Mouse (Mus musculus) myocyte (in vitro differentiated cells): ENCODE data around the gene AU018091. TPM values are rescaled to one million over a fixed set of nuclear protein-coding genes. Genes with fewer than 3 reads are reported as not detected.

Source experiments
- H3K27me3 ChIP-seq: one replicate; pipeline ENCODE4 v1.6.1; 2011; ENCODE audit not compliant: control insufficient read depth, insufficient read depth, insufficient read length
- H3K36me3 ChIP-seq: one replicate; pipeline ENCODE4 v1.6.1; 2011; ENCODE audit not compliant: control insufficient read depth, insufficient read depth
- H3K4me2 ChIP-seq: one replicate; pipeline ENCODE4 v1.6.1; 2011; ENCODE audit warnings: low read depth, control low read depth
- H3K4me3 ChIP-seq: one replicate; pipeline ENCODE4 v1.5.1; 2011; ENCODE audit warnings: mild to moderate bottlenecking, control low read depth, moderate library complexity
- H3K79me2 ChIP-seq: one replicate; pipeline ENCODE4 v1.6.1; 2011; ENCODE audit not compliant: control insufficient read depth, insufficient read depth
- H3ac ChIP-seq: one replicate; pipeline ENCODE4 v1.6.1; 2011; ENCODE audit not compliant: control insufficient read depth, insufficient read length
- CEBPB ChIP-seq: IDR thresholded peaks from 2 replicates; pipeline ENCODE4 v1.6.1; 2011; ENCODE audit warnings: mild to moderate bottlenecking, moderate library complexity; ENCODE audit not compliant: poor library complexity, insufficient read depth, severe bottlenecking
- E2F4 ChIP-seq: IDR thresholded peaks from one replicate; pipeline ENCODE4 v1.6.1; 2011; ENCODE audit warnings: mild to moderate bottlenecking, control low read depth, moderate library complexity; ENCODE audit not compliant: insufficient read depth
- MAX ChIP-seq: IDR thresholded peaks from one replicate; pipeline ENCODE4 v1.6.1; 2011; ENCODE audit warnings: low read depth, mild to moderate bottlenecking, control low read depth
- MYOD1 ChIP-seq, 3 experiments: IDR thresholded peaks; one replicate each; pipeline ENCODE4 v1.6.1; 2011; ENCODE audit warnings: control low read depth in 2 of 3, low read depth in 2 of 3, mild to moderate bottlenecking in 2 of 3, moderate library complexity in 1 of 3; ENCODE audit not compliant: insufficient read length in 2 of 3, control insufficient read depth in 1 of 3
- MYOG ChIP-seq, 3 experiments: IDR thresholded peaks; one replicate each; pipeline ENCODE4 v1.6.1; 2011; ENCODE audit warnings: control low read depth in 2 of 3, low read depth in 2 of 3, mild to moderate bottlenecking in 2 of 3; ENCODE audit not compliant: insufficient read length in 2 of 3, control insufficient read depth in 1 of 3, insufficient read depth in 1 of 3
- POLR2A ChIP-seq: IDR thresholded peaks from one replicate; pipeline ENCODE4 v1.6.1; 2011; ENCODE audit warnings: low read depth, mild to moderate bottlenecking, control low read depth, moderate library complexity; ENCODE audit not compliant: insufficient read length
- POLR2AphosphoS2 ChIP-seq: IDR thresholded peaks from one replicate; pipeline ENCODE4 v1.6.1; 2011; ENCODE audit warnings: low read depth, control low read depth; ENCODE audit not compliant: insufficient read length
- REST ChIP-seq: IDR thresholded peaks from one replicate; pipeline ENCODE4 v1.6.1; 2011; ENCODE audit warnings: mild to moderate bottlenecking, control low read depth, moderate library complexity; ENCODE audit not compliant: insufficient read depth, insufficient read length
- SRF ChIP-seq: IDR thresholded peaks from one replicate; pipeline ENCODE4 v1.6.1; 2011; ENCODE audit warnings: low read depth; ENCODE audit not compliant: control insufficient read depth, insufficient read length
- TCF12 ChIP-seq: IDR thresholded peaks from one replicate; pipeline ENCODE4 v1.6.1; 2011; ENCODE audit warnings: mild to moderate bottlenecking, control low read depth; ENCODE audit not compliant: poor library complexity, insufficient read depth, severe bottlenecking
- TCF3 ChIP-seq: IDR thresholded peaks from one replicate; pipeline ENCODE4 v1.6.1; 2011; ENCODE audit warnings: low read depth, control low read depth; ENCODE audit not compliant: insufficient read length
- USF1 ChIP-seq: IDR thresholded peaks from one replicate; pipeline ENCODE4 v1.6.1; 2011; ENCODE audit warnings: low read depth, mild to moderate bottlenecking, control low read depth, moderate library complexity
- polyA plus RNA-seq: library from polyadenylated mRNA; unstranded; fragments of >200 nt; fragmentation: generic; extraction: Trizol; gene quantifications from one replicate; pipeline ENCODE4 v1.2.1, GENCODE M21; 2012; ENCODE audit warnings: missing spikeins

AU018091 gene
- polyA plus RNA-seq, 1 experiment: 0.71 TPM

DNA sequence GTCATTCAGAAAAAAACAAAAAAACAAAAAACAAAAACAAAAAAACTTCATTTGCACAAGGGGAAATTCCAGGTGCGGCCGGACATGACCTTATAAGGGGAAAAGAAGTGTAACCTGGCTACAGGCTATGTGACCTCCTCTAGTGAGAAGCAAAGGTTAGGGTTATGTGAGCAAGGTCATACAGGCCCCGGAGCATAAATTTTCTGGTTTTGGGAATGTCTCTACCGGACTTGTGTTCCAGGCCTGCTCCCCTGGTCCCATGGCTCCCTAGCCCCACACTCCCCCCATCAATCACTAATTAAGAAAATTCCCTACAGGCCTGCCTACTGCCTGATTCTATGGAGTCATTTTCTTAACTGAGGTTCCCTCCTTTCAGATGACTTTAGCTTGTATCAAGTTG is 2.7 kb downstream of the AU018091 start:
- Histone ChIP-seq H3K79me2 (no peaks in the 10 kb centered on the region), H3K4me3 (no peak overlapping the region), H3K36me3 (no peaks in the 10 kb centered on the region), H3K27me3 (no peaks in the 10 kb centered on the region), H3ac (no peak overlapping the region), H3K4me2 (no peak overlapping the region)
- TF ChIP-seq TCF3 (no peak), MAX (no peak), USF1 (no peak)

DNA sequence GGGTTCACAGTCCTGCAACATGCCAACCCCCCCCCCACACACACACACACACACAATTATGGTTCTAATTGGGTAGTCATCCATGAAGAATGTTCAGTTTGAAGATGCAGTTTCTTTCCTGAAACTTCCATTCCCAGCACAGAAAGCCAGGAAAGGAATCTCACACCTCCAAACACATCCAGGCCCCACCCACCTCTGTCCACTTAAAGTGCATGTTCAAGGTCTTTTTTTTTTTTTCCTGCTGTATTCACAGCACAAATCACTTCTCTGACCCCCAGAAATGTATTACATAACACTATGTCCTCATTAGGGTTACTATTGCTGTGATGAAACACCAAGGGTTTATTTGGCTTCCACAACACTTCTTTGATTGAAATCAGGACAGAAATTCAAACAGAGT is 4.0 kb downstream of the AU018091 start:
- no peak overlapping the region for H3K4me2 ChIP-seq
- no peak overlapping the region for H3ac ChIP-seq
- H3K4me3 ChIP-seq: no peak overlapping the region
- no peaks in the 10 kb centered on the region for H3K36me3 ChIP-seq
- TF ChIP-seq POLR2AphosphoS2: no peak
- no peak for TF ChIP-seq TCF12
- no peak for TF ChIP-seq MYOG (IDR thresholded peaks at IDR 0.05; ENCODE audit: control insufficient read depth in 1 of 3, insufficient read depth in 1 of 3, insufficient read length in 2 of 3, low read depth in 2 of 3)
- no peak for TF ChIP-seq USF1
- TF ChIP-seq SRF: no peak
- TF ChIP-seq MYOD1 (IDR thresholded peaks at IDR 0.05; ENCODE audit: control insufficient read depth in 1 of 3, insufficient read length in 2 of 3, low read depth in 2 of 3): no peak
- TF ChIP-seq POLR2A: no peak
- TF ChIP-seq E2F4: no peak
- TF ChIP-seq REST: no peak
- TF ChIP-seq MAX: no peak
- TF ChIP-seq CEBPB: no peak
- no peak for TF ChIP-seq TCF3
- no peaks in the 10 kb centered on the region for H3K79me2 ChIP-seq
- H3K27me3 ChIP-seq: no peaks in the 10 kb centered on the region

DNA sequence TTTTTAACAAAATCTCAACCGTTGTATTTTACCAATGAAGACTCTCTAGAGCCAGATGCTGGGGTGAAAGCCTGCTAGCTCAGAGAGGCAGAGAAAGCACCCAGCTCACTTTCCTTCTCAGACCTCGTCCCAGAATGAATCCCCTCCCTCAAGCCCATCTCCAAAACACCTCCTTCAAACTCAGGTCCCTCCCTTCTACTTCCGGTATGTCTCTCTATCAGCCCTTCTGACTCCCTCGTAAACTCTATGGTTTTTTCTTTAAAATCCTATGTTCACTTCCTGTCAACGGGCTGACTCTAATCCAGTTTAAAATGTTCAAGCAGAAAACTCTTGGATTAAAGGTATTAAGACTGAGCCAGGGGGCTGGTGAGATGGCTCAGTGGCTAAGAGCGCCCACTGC is 4.6 kb downstream of the AU018091 start:
- TF ChIP-seq MYOD1 (IDR thresholded peaks at IDR 0.05; ENCODE audit: control insufficient read depth in 1 of 3, insufficient read length in 2 of 3, low read depth in 2 of 3): no peak
- TF ChIP-seq REST: no peak
- no peak for TF ChIP-seq MYOG (IDR thresholded peaks at IDR 0.05; ENCODE audit: control insufficient read depth in 1 of 3, insufficient read depth in 1 of 3, insufficient read length in 2 of 3, low read depth in 2 of 3)
- no peak for TF ChIP-seq POLR2A
- no peak for TF ChIP-seq E2F4
- no peak for TF ChIP-seq POLR2AphosphoS2
- TF ChIP-seq TCF12: no peak
- TF ChIP-seq MAX: no peak
- no peak for TF ChIP-seq TCF3
- TF ChIP-seq CEBPB: no peak
- no peak for TF ChIP-seq USF1
- TF ChIP-seq SRF: no peak
- Histone ChIP-seq H3K36me3 (no peaks in the 10 kb centered on the region), H3K4me2 (no peak overlapping the region), H3K27me3 (no peaks in the 10 kb centered on the region), H3ac (no peak overlapping the region), H3K79me2 (no peaks in the 10 kb centered on the region), H3K4me3 (no peak overlapping the region)

DNA sequence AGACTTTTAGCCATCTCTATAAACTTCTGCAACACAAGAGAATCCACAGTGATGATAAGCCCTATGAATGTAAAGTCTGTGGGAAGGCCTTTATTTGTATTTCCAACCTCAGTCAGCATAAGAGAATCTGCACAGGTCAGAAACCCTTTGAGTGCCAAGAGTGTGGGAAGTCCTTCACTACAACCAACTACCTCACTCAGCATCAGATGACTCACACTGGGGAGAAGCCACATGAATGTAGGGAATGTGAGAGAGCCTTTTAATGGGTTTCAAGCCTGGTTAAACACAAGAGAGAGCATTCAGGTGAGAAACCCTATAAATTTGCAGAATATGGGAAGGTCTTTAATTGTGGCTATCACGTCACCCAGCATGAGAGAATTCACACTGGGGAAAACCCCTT is 18.6 kb downstream of the AU018091 start:
- no peaks in the 10 kb centered on the region for H3K36me3 ChIP-seq
- TF ChIP-seq MYOG (IDR thresholded peaks at IDR 0.05; ENCODE audit: control insufficient read depth in 1 of 3, insufficient read depth in 1 of 3, insufficient read length in 2 of 3, low read depth in 2 of 3): no peak
- no peak for TF ChIP-seq TCF3
- no peak for TF ChIP-seq USF1
- TF ChIP-seq POLR2A: no peak
- no peak for TF ChIP-seq REST
- TF ChIP-seq SRF: no peak
- TF ChIP-seq MAX: no peak
- TF ChIP-seq CEBPB: no peak
- no peaks in the 10 kb centered on the region for H3K79me2 ChIP-seq
- no peaks in the 10 kb centered on the region for H3K27me3 ChIP-seq
- no peak overlapping the region for H3K4me3 ChIP-seq
- H3ac ChIP-seq: no peak overlapping the region
- no peak overlapping the region for H3K4me2 ChIP-seq

DNA sequence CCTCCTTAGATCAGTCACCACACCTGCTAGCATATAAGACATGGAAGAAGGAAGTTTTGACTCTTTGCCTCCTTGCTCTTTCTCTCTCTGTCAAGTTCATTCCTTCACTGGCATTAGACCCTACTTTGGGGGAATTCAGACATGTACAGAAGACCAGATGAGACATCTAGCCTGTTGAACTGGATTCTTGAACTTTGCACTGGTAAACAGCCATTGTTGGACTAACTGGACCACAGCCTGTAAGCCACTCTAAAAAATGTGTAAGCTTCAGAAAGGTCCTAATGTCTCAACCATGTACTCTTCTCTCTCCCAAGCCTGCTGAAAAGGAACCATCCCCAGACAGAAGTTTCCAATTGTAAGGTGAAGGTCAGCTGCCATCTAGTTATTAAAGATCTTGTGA is 22.9 kb downstream of the AU018091 start:
- H3K79me2 ChIP-seq: no peaks in the 10 kb centered on the region
- no peak for TF ChIP-seq REST
- TF ChIP-seq SRF: no peak
- no peak for TF ChIP-seq MYOG (IDR thresholded peaks at IDR 0.05; ENCODE audit: control insufficient read depth in 1 of 3, insufficient read depth in 1 of 3, insufficient read length in 2 of 3, low read depth in 2 of 3)
- TF ChIP-seq TCF12: no peak
- no peak for TF ChIP-seq TCF3
- TF ChIP-seq MAX: no peak
- TF ChIP-seq POLR2A: no peak
- no peak for TF ChIP-seq POLR2AphosphoS2
- no peak for TF ChIP-seq CEBPB
- TF ChIP-seq USF1: no peak
- no peak for TF ChIP-seq E2F4
- TF ChIP-seq MYOD1 (IDR thresholded peaks at IDR 0.05; ENCODE audit: control insufficient read depth in 1 of 3, insufficient read length in 2 of 3, low read depth in 2 of 3): no peak
- no peak overlapping the region for H3ac ChIP-seq
- H3K27me3 ChIP-seq: no peaks in the 10 kb centered on the region
- H3K4me3 ChIP-seq: no peak overlapping the region
- H3K4me2 ChIP-seq: no peak overlapping the region
- H3K36me3 ChIP-seq: no peaks in the 10 kb centered on the region
